Mouse (Mus musculus) lung, postnatal 0 days (tissue): Measurements from ENCODE around the gene Gga1. TPM values are rescaled to one million over a fixed set of nuclear protein-coding genes. Genes with fewer than 3 reads are reported as not detected.

Experiments used
- ATAC-seq: fragments of 200-750 bp; cut with Nextera tagmentation; 2 replicates; pipeline ENCODE4 v1.8.0; 2017; ENCODE audit warnings: moderate library complexity
- DNase-seq: peaks from one replicate; pipeline ENCODE4 v3.0.0-alpha.2; 2016; ENCODE audit warnings: low spot score
- H3K27ac ChIP-seq: fragments of 300-500 bp; sonication (generic); 2 replicates; pipeline ENCODE4 v1.5.1; 2014; ENCODE audit warnings: antibody characterized with exemption, mild to moderate bottlenecking, low read length, mixed read lengths
- H3K27me3 ChIP-seq: fragments of 300-500 bp; sonication (generic); replicated peaks from 2 replicates; pipeline ENCODE4 v1.6.1; 2014; ENCODE audit warnings: low read length, mixed read lengths; ENCODE audit not compliant: insufficient read depth
- H3K36me3 ChIP-seq: fragments of 300-500 bp; sonication (generic); 2 replicates; pipeline ENCODE4 v1.6.1; 2014; ENCODE audit warnings: low read length, mixed read lengths; ENCODE audit not compliant: insufficient read depth
- H3K4me1 ChIP-seq: fragments of 300-500 bp; sonication (generic); 2 replicates; pipeline ENCODE4 v1.6.1; 2014; ENCODE audit warnings: antibody characterized with exemption, low read depth, low read length, mixed read lengths; ENCODE audit not compliant: insufficient read depth
- H3K4me2 ChIP-seq: fragments of 300-500 bp; sonication (generic); replicated peaks from 2 replicates; pipeline ENCODE4 v1.6.1; 2014; ENCODE audit warnings: low read depth, mild to moderate bottlenecking, low read length, moderate library complexity, mixed read lengths
- H3K4me3 ChIP-seq: fragments of 300-500 bp; sonication (generic); 2 replicates; pipeline ENCODE4 v1.5.1; 2014; ENCODE audit warnings: low read depth, low read length
- H3K9ac ChIP-seq: fragments of 300-500 bp; sonication (generic); replicated peaks from 2 replicates; pipeline ENCODE4 v1.6.1; 2014; ENCODE audit warnings: low read depth, mild to moderate bottlenecking
- H3K9me3 ChIP-seq: fragments of 300-500 bp; sonication (generic); 2 replicates; pipeline ENCODE4 v1.6.1; 2016; ENCODE audit warnings: low read length, mixed read lengths
- CTCF ChIP-seq: IDR thresholded peaks from 2 replicates; pipeline ENCODE4 v1.5.1; 2016; ENCODE audit warnings: antibody characterized with exemption, mild to moderate bottlenecking
- EP300 ChIP-seq: IDR thresholded peaks from 2 replicates; pipeline ENCODE4 v1.6.1; 2016; ENCODE audit warnings: antibody characterized with exemption, mild to moderate bottlenecking, control low read depth
- WGBS: fragments of 180-500 bp; shearing (Covaris S2); extraction: QIAGEN DNeasy Blood & Tissue Kit; methylation state at CpG from one replicate; pipeline ENCODE4 v1.1.7; 2014; 5-methylcytosine and 5-hydroxymethylcytosine counted together
- polyA plus RNA-seq: library from polyadenylated mRNA; unstranded; fragments of >200 nt; fragmentation: Nextera tagmentation; extraction: Ambion mirVana; gene quantifications from 2 replicates; pipeline ENCODE4 v1.2.1, GENCODE M21; 2015

Gga1 gene
- polyA plus RNA-seq, 1 experiment from 2014 or later, result 51.5 TPM

- ATAC-seq, result no peak
Measured at GRCm38 (mm10) chr15:78892440-78892839, 15.4 kb downstream of the Gga1 start.

GRCm38 (mm10) chr15:78894726-78895125 is 17.7 kb downstream of the Gga1 start:
- Histone ChIP-seq H3K9ac (no peak overlapping the region), H3K27me3 (no peaks in the 10 kb centered on the region), H3K4me2 (no peak overlapping the region), H3K9me3 (no peaks in the 10 kb centered on the region), H3K4me1 (peaks cover 14% of the 10 kb centered on the region; the same call in 1 of the 2 replicates), H3K36me3 (peaks cover 24% of the 10 kb centered on the region), H3K27ac (no peak overlapping the region), H3K4me3 (no peak overlapping the region)
- WGBS, result 69% methylated on average over 13 of the region's 13 CpGs
- DNase-seq (no peak), ATAC-seq (no peak)
- TF ChIP-seq EP300 (no peak), CTCF (no peak)

More at GRCm38 (mm10) chr15:78892440-78892839, 15.4 kb downstream of the Gga1 start:
- H3K4me1 ChIP-seq, result peaks cover 12% of the 10 kb centered on the region; the same call in 1 of the 2 replicates
- no peaks in the 10 kb centered on the region for H3K9me3 ChIP-seq
- H3K4me3 ChIP-seq, result no peak overlapping the region
- TF ChIP-seq EP300, result no peak
- TF ChIP-seq CTCF, result no peak
- no peak overlapping the region for H3K9ac ChIP-seq
- WGBS, result 54% methylated on average over 7 of the region's 7 CpGs
- no peak for DNase-seq
- no peak overlapping the region for H3K4me2 ChIP-seq
- H3K36me3 ChIP-seq, result peaks cover 34% of the 10 kb centered on the region
- no peak overlapping the region for H3K27ac ChIP-seq
- H3K27me3 ChIP-seq, result no peaks in the 10 kb centered on the region

GRCm38 (mm10) chr15:78895741-78896140 is 18.8 kb downstream of the Gga1 start:
- peaks cover 17% of the 10 kb centered on the region for H3K4me1 ChIP-seq
- H3K36me3 ChIP-seq, result peaks cover 24% of the 10 kb centered on the region
- H3K9ac ChIP-seq, result no peak overlapping the region
- no peaks in the 10 kb centered on the region for H3K9me3 ChIP-seq
- no peak overlapping the region for H3K4me2 ChIP-seq
- peak overlapping the region; percentile 20; the same call in 1 of the 2 replicates for H3K27ac ChIP-seq
- H3K4me3 ChIP-seq, result no peak overlapping the region
- ATAC-seq (no peak), DNase-seq (no peak)
- H3K27me3 ChIP-seq, result no peaks in the 10 kb centered on the region
- 76% methylated on average over 2 of the region's 2 CpGs for WGBS
- TF ChIP-seq CTCF (no peak), EP300 (no peak)

DNA sequence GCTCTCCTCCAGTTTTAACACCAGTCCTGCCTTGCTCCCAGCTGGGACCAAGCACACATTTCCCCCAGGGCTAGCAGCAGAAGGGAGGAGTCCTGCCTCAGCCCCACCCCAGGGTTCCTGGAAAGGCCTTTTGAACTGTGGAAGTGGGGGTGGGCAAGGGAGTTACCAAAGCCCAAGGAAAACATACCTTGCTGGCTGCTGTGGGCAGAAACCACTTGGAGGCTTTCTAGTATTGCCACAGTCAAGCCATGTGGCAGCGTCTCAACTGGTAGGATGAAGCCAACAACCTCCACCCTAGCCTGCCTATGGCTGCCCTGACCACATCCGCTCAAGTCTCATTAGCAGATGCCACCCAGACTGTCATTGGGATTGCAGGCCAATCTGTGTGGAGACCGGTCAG is 19.2 kb downstream of the Gga1 start:
- Histone ChIP-seq H3K4me2 (no peak overlapping the region), H3K4me1 (peaks cover 21% of the 10 kb centered on the region), H3K27ac (peak overlapping the region; percentile 62), H3K4me3 (no peak overlapping the region), H3K27me3 (no peaks in the 10 kb centered on the region), H3K36me3 (peaks cover 21% of the 10 kb centered on the region), H3K9ac (no peak overlapping the region), H3K9me3 (no peaks in the 10 kb centered on the region)
- TF ChIP-seq CTCF (no peak), EP300 (no peak)
- peak; percentile 74 for DNase-seq
- ATAC-seq, result peak; percentile 37
- 72% methylated on average over 3 of the region's 3 CpGs for WGBS

- Histone ChIP-seq H3K27ac (no peak overlapping the region), H3K4me1 (peaks cover 26% of the 10 kb centered on the region), H3K36me3 (peaks cover 8% of the 10 kb centered on the region), H3K9ac (no peak overlapping the region), H3K27me3 (no peaks in the 10 kb centered on the region), H3K4me2 (no peak overlapping the region), H3K9me3 (no peaks in the 10 kb centered on the region), H3K4me3 (no peak overlapping the region)
- TF ChIP-seq EP300 (no peak), CTCF (no peak)
- 82% methylated on average over 4 of the region's 4 CpGs for WGBS
- DNase-seq (no peak), ATAC-seq (no peak)
Measured at GRCm38 (mm10) chr15:78897488-78897887, 20.5 kb downstream of the Gga1 start.

DNA sequence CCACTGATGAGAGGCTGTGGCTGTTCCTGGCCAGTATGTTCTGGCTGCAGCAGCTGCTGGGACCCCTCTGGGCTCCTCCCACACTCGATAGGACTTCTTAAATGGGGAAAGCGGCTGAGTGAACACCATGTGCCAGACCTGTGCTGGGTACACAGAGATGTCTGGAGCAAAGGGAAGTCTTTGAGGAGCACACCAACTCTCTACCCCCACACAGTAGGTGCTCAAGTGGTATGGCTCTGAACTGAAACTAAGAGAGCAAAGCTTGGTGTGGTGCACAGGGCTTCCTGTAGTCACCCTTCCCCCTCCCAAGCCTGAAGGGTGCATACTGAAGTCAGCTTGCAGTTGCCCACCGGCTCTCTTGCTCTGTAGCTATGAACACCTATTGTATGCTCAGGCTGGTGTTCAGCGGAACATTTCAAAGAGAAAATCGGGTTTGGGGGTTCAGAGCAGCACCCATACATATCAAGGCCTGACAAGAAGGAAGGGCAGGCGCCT is 21.6 kb downstream of the Gga1 start:
- WGBS, result 45% methylated on average over 6 of the region's 6 CpGs
- Histone ChIP-seq H3K4me2 (0 out of 2 replicates have a peak overlapping the region, but pooled peaks have one; percentile 5), H3K9me3 (no peaks in the 10 kb centered on the region), H3K9ac (no peak overlapping the region), H3K27ac (peak overlapping the region; percentile 62; the same call in 1 of the 2 replicates), H3K36me3 (no peaks in the 10 kb centered on the region), H3K27me3 (no peaks in the 10 kb centered on the region), H3K4me3 (no peak overlapping the region), H3K4me1 (peaks cover 26% of the 10 kb centered on the region)
- no peak for TF ChIP-seq EP300
- TF ChIP-seq CTCF, result no peak
- ATAC-seq, result no peak
- DNase-seq, result peak; percentile 55

GRCm38 (mm10) chr15:78899409-78899739 is 22.4 kb downstream of the Gga1 start, which contains the start of gene Gm49510:
TSS of gene Gm49510 (plus strand) at chr15:78899667.
- 2% methylated on average over 17 of the region's 20 CpGs for WGBS
- H3K27ac ChIP-seq, result peak within 1 kb of the TSS; percentile 62
- peak within 1 kb of the TSS; percentile 69 for H3K4me3 ChIP-seq
- H3K4me2 ChIP-seq, result peak within 1 kb of the TSS; percentile 91
- no peak for DNase-seq
- ATAC-seq, result no peak
- TF ChIP-seq EP300 (no peak), CTCF (no peak)
- H3K4me1 ChIP-seq, result peaks cover 23% of the 10 kb centered on the region
- no peaks in the 10 kb centered on the region for H3K27me3 ChIP-seq
- peaks cover 4% of the 10 kb centered on the region; the same call in 1 of the 2 replicates for H3K36me3 ChIP-seq
- no peaks in the 10 kb centered on the region for H3K9me3 ChIP-seq
- H3K9ac ChIP-seq, result peak within 1 kb of the TSS; percentile 58
